Mouse (Mus musculus) limb, embryonic 14.5 days (tissue): Measurements from ENCODE around the gene Cryba1. TPM values are rescaled to one million over a fixed set of nuclear protein-coding genes. Genes with fewer than 3 reads are reported as not detected.

Experiments used
- ATAC-seq: fragments of 200-750 bp; cut with Nextera tagmentation; 2 replicates; pipeline ENCODE4 v1.8.0; 2017; ENCODE audit warnings: low read depth, moderate number of reproducible peaks, moderate TSS enrichment; ENCODE audit not compliant: low FRiP score
- DNase-seq: peaks from one replicate; pipeline ENCODE4 v3.0.0-alpha.2; 2015; ENCODE audit warnings: low spot score
- H3K27ac ChIP-seq: fragments of 300-500 bp; sonication (generic); replicated peaks from 2 replicates; pipeline ENCODE4 v1.5.1; 2014; ENCODE audit warnings: low read depth, mild to moderate bottlenecking, low read length, moderate library complexity, mixed read lengths
- H3K27me3 ChIP-seq: fragments of 300-500 bp; sonication (generic); 2 replicates; pipeline ENCODE4 v1.6.1; 2014; ENCODE audit warnings: low read length, mixed read lengths; ENCODE audit not compliant: control insufficient read depth, insufficient read depth
- H3K36me3 ChIP-seq: fragments of 300-500 bp; sonication (generic); 2 replicates; pipeline ENCODE4 v1.6.1; 2014; ENCODE audit warnings: mild to moderate bottlenecking, low read length, moderate library complexity, mixed read lengths; ENCODE audit not compliant: control insufficient read depth, insufficient read depth
- H3K4me1 ChIP-seq: fragments of 300-500 bp; sonication (generic); 2 replicates; pipeline ENCODE4 v1.6.1; 2014; ENCODE audit warnings: antibody characterized with exemption, low read length, mixed read lengths; ENCODE audit not compliant: control insufficient read depth, insufficient read depth
- H3K4me2 ChIP-seq: fragments of 300-500 bp; sonication (generic); replicated peaks from 2 replicates; pipeline ENCODE4 v1.6.1; 2014; ENCODE audit warnings: low read depth, mild to moderate bottlenecking, low read length, moderate library complexity; ENCODE audit not compliant: severe bottlenecking
- H3K4me3 ChIP-seq: fragments of 300-500 bp; sonication (generic); replicated peaks from 2 replicates; pipeline ENCODE4 v1.5.1; 2014; ENCODE audit warnings: low read length
- H3K9ac ChIP-seq: fragments of 300-500 bp; sonication (generic); 2 replicates; pipeline ENCODE4 v1.6.1; 2014; ENCODE audit warnings: mild to moderate bottlenecking, low read depth, low read length, moderate library complexity; ENCODE audit not compliant: severe bottlenecking
- H3K9me3 ChIP-seq: fragments of 300-500 bp; sonication (generic); 2 replicates; pipeline ENCODE4 v1.6.1; 2016; ENCODE audit warnings: low read length; ENCODE audit not compliant: control insufficient read depth
- POLR2A ChIP-seq: fragments of 200-500 bp; IDR thresholded peaks from 2 replicates; pipeline ENCODE4 v1.8.0; 2012; ENCODE audit warnings: inconsistent platforms, mild to moderate bottlenecking, moderate library complexity, borderline replicate concordance; ENCODE audit not compliant: insufficient read depth, insufficient read length; ENCODE audit errors: extremely low read depth
- WGBS: fragments of 180-500 bp; shearing (Covaris S2); extraction: QIAGEN DNeasy Blood & Tissue Kit; methylation state at CpG from one replicate; pipeline ENCODE4 v1.1.7; 2014; 5-methylcytosine and 5-hydroxymethylcytosine counted together
- polyA plus RNA-seq, 2 experiments: library from polyadenylated mRNA; depleted of rRNA in 1 of 2; stranded (reverse) in 1 of 2; unstranded in 1 of 2; fragments of >200 nt; fragmentation: Nextera tagmentation in 1 of 2; extraction: Ambion mirVana in 1 of 2; gene quantifications; 2 replicates each; pipeline versions ENCODE4 v1.2.1 to v1.2.3; 2012 to 2014

The Cryba1 gene
- polyA plus RNA-seq, 2 experiments, result not detected

DNA sequence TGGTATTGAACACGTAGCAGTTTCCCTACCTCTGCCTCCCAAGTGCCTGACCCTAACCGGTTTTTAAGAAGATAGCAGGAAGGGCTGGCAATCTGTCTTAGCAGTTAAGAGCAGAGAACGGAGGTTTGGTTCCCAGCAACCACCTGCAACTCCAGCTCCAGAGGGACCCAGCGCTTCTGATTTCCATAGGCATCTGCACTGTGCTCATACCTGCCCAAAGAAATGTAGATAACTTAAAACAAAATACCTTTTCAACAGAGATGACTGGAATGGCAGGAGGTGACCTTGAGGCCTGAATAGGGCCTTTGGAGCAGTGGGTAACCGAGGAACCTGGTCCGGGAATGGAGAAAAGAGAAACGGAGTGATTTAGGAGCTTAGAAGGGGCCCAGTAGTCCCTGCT is 13.5 kb upstream of the Cryba1 start:
- Histone ChIP-seq H3K4me2 (no peak overlapping the region), H3K27me3 (no peaks in the 10 kb centered on the region), H3K9me3 (no peaks in the 10 kb centered on the region), H3K27ac (no peak overlapping the region), H3K4me3 (no peak overlapping the region), H3K9ac (no peak overlapping the region), H3K4me1 (no peaks in the 10 kb centered on the region), H3K36me3 (no peaks in the 10 kb centered on the region)
- WGBS, result 48% methylated on average over 7 of the region's 7 CpGs
- DNase-seq (no peak), ATAC-seq (no peak)
- TF ChIP-seq POLR2A, result no peak

DNA sequence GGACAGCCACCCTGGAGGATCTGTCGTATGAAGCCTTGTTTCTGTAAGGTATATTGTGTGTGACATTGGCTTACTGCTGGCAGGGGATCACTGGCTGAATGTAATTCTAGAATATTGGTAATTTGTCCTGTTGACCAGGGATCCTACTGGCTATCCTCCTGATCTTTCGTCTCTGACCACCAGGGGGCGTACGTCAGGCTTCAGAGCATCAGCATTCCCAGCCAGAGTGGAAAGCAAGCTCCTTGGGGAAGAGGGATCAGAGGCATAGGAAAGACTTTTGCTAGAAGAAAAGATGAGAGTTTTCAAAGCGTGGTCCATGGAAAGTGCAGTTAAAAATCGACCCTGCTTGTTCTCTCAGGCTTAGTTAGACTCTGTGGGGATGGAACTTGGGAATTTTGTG is 12.2 kb upstream of the Cryba1 start:
- peak; percentile 84 for DNase-seq
- H3K9me3 ChIP-seq, result no peaks in the 10 kb centered on the region
- no peaks in the 10 kb centered on the region for H3K36me3 ChIP-seq
- H3K4me1 ChIP-seq, result no peaks in the 10 kb centered on the region
- ATAC-seq, result no peak
- H3K9ac ChIP-seq, result no peak overlapping the region
- H3K27me3 ChIP-seq, result no peaks in the 10 kb centered on the region
- H3K27ac ChIP-seq, result no peak overlapping the region
- WGBS, result 3% methylated on average over 6 of the region's 6 CpGs
- H3K4me3 ChIP-seq, result no peak overlapping the region
- no peak for TF ChIP-seq POLR2A
- H3K4me2 ChIP-seq, result no peak overlapping the region

DNA sequence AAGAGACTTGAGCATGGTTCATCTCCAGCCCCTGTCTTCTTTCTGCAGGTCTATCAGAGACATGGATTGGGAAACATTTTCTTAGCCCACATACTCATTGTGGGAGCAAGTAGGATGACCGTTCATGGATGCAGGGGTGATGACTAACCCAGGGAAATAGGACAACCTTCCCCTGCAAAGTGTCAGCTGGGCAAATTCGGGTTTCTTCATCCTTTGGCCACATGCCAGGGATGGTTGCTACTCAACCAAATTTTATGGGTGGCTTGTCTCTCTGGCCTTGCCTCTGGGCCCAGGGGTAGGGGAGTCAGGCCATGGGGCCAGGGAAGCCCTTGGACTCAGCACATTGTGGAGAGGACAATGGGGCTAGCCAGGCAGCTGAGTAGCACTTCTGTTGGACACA is 3.5 kb upstream of the Cryba1 start:
- no peak overlapping the region for H3K27ac ChIP-seq
- no peak for TF ChIP-seq POLR2A
- ATAC-seq, result no peak
- WGBS, result 68% methylated on average over 2 of the region's 2 CpGs
- no peak for DNase-seq
- no peak overlapping the region for H3K4me2 ChIP-seq
- H3K4me3 ChIP-seq, result no peak overlapping the region
- H3K36me3 ChIP-seq, result no peaks in the 10 kb centered on the region
- H3K27me3 ChIP-seq, result no peaks in the 10 kb centered on the region
- no peaks in the 10 kb centered on the region for H3K4me1 ChIP-seq
- H3K9ac ChIP-seq, result no peak overlapping the region
- H3K9me3 ChIP-seq, result no peaks in the 10 kb centered on the region

DNA sequence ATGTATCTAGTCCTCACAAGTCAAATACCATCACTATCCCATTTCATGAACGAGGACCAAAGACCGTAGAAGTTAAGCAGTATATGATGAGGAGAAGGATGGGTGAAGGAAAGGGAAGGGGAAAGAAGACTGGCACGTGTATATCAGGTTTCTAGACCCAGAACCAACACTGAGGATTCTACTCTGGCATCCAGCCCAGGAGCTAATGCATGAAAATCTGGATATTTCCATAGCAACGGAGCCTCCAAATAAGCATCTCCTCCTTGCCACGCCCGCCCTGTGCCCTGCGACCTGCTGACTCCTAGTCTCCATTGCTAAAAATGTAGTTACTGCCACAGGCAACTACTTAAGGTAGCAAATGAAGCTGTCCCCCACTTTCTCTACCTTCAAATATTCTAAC is 317 bp downstream of the Cryba1 start:
- no peak for DNase-seq
- H3K4me2 ChIP-seq, result no peak overlapping the region
- ATAC-seq, result no peak
- TF ChIP-seq POLR2A, result no peak
- WGBS, result 80% methylated on average over 7 of the region's 7 CpGs
- H3K9me3 ChIP-seq, result no peaks in the 10 kb centered on the region
- H3K4me3 ChIP-seq, result no peak overlapping the region
- no peak overlapping the region for H3K27ac ChIP-seq
- H3K27me3 ChIP-seq, result no peaks in the 10 kb centered on the region
- no peaks in the 10 kb centered on the region for H3K4me1 ChIP-seq
- no peaks in the 10 kb centered on the region for H3K36me3 ChIP-seq
- H3K9ac ChIP-seq, result no peak overlapping the region

DNA sequence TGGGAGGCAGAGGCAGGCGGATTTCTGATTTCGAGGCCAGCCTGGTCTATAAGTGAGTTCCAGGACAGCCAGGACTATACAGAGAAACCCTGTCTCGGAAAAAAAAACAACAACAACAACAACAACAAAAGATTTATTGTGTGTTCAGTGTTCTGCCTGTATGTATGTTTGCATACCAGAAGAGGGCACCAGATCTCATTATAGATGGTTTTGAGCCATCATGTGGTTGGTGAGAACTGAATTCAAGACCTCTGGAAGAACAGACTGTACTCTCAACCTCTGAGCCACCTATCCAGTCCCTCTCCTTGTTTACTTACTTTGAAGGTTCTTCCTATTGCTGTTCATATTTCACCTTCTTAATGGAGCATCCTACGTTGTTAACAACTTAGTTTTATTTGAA is 3.7 kb downstream of the Cryba1 start:
- Histone ChIP-seq H3K4me1 (no peaks in the 10 kb centered on the region), H3K9me3 (no peaks in the 10 kb centered on the region), H3K36me3 (0 out of 2 replicates have a peak, but pooled peaks cover 5% of the 10 kb centered on the region), H3K27ac (no peak overlapping the region), H3K4me2 (no peak overlapping the region), H3K9ac (no peak overlapping the region), H3K27me3 (no peaks in the 10 kb centered on the region), H3K4me3 (no peak overlapping the region)
- no peak for ATAC-seq
- no peak for DNase-seq
- no peak for TF ChIP-seq POLR2A
- WGBS, result 91% methylated on average over 4 of the region's 4 CpGs

DNA sequence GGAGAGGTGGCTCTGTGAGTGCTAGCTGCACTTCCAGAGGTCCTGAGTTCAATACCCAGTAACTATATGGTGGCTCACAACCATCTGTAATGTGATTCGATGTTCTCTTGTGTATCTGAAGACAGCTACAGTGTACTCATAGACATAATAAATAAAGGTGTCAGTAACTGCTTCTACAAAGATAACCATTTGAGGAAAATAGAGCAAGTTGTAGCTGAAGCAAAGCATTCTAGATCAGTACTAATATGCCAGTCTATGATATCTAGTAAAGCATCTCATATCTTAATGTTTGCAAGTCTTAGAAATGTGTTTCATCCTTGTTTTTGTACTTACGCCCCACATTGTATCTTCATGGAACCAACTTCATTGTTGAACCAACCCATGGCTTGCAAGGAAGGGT is 6.0 kb downstream of the Cryba1 start:
- Histone ChIP-seq H3K36me3 (peaks cover 9% of the 10 kb centered on the region; the same call in 1 of the 2 replicates), H3K27me3 (no peaks in the 10 kb centered on the region), H3K4me1 (no peaks in the 10 kb centered on the region), H3K27ac (no peak overlapping the region), H3K9ac (no peak overlapping the region), H3K9me3 (no peaks in the 10 kb centered on the region), H3K4me2 (no peak overlapping the region), H3K4me3 (no peak overlapping the region)
- ATAC-seq, result no peak
- 93% methylated on average over 2 of the region's 2 CpGs for WGBS
- TF ChIP-seq POLR2A, result no peak
- DNase-seq, result no peak
